In the genomic region with DNA sequence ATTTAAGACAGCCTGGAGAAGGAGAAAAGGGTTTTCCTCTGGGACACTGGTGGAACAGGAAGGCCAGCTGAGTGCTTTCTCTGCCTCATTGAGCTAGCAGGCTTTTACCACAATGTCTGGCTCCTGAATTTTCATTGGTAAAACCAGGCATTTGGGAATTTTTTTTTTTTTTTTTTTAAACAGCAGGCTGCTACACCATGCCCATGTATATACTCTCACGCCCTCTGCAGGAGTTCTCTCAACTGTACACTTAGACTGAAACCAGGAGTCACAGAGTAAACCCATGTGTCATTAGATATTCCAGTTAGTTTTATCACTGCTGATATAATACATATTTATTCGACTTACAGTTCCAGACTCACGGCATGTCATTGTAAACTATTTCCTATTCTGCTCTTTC, we compare ENCODE assay signal across 27 mouse cellular contexts. TPM values are rescaled to one million over a fixed set of nuclear protein-coding genes. Genes with fewer than 3 reads are reported as not detected.
DNase-seq lines count a peak whose midpoint lies in the region; ATAC-seq and TF ChIP-seq lines count a peak whose summit lies in the region.
"Had no signal": no experiment of that assay in that cellular context is flagged by ENCODE, and none has a peak within 500 bp of the region (broad histone marks: within the 10 kb centered on the region; RNA-seq: fewer than 3 reads in every experiment).

No protein-coding gene starts in this region.

- H3K36me3 ChIP-seq in kidney, postnatal 0 days (ENCODE audit: insufficient read depth, low read length): no peaks in the 10 kb centered on the region
- H3K36me3 ChIP-seq in kidney, embryonic 16.5 days (ENCODE audit: insufficient read depth, low read length): no peaks in the 10 kb centered on the region
- H3K36me3 ChIP-seq in intestine, postnatal 0 days (ENCODE audit: control insufficient read depth, insufficient read depth): no peaks in the 10 kb centered on the region
- H3K36me3 ChIP-seq: forebrain, embryonic 10.5 days; G1E; heart, embryonic 15.5 days; lung, embryonic 15.5 days; midbrain, embryonic 12.5 days; neural tube, embryonic 12.5 days had no signal

- no peak overlapping the region for H3K4me3 ChIP-seq in kidney, postnatal 0 days (replicated peaks; ENCODE audit: low read depth, low read length)
- H3K4me3 ChIP-seq in kidney, embryonic 16.5 days (ENCODE audit: low read length): no peak overlapping the region
- no peak overlapping the region for H3K4me3 ChIP-seq in intestine, postnatal 0 days (ENCODE audit: low read depth, low read length)
- H3K4me3 ChIP-seq: forebrain, embryonic 10.5 days; heart, embryonic 15.5 days; lung, embryonic 15.5 days; midbrain, embryonic 12.5 days; neural tube, embryonic 12.5 days had no signal

- H3K9me3 ChIP-seq in kidney, postnatal 0 days (replicated peaks; ENCODE audit: low read length): no peaks in the 10 kb centered on the region
- H3K9me3 ChIP-seq in kidney, embryonic 16.5 days (ENCODE audit: low read length): no peaks in the 10 kb centered on the region
- no peaks in the 10 kb centered on the region for H3K9me3 ChIP-seq in intestine, postnatal 0 days (ENCODE audit: control insufficient read depth)
- H3K9me3 ChIP-seq: forebrain, embryonic 10.5 days; G1E; heart, embryonic 15.5 days; lung, embryonic 15.5 days; midbrain, embryonic 12.5 days; neural tube, embryonic 12.5 days had no signal

- 79% methylated on average over 3 of the region's 3 CpGs for WGBS in kidney, postnatal 0 days
- 74% methylated on average over 3 of the region's 3 CpGs for WGBS in kidney, embryonic 16.5 days
- 71% methylated on average over 3 of the region's 3 CpGs for WGBS in intestine, postnatal 0 days

- DNase-seq in embryo, embryonic 10.5 days (ENCODE audit: low spot score): peak; percentile 9
- DNase-seq in embryo, embryonic 9.5 days (ENCODE audit: extremely low spot score): no peak
- peak; percentile 25 for DNase-seq in kidney, postnatal 0 days (ENCODE audit: low spot score)
- peak; percentile 4 for DNase-seq in lung, postnatal 36 days
- DNase-seq in lung, adult 18-20 months: no peak
- DNase-seq in left cerebral cortex, adult 18-20 months (ENCODE audit: low spot score in 2 of 2): no peak
- DNase-seq: adrenal gland, postnatal 14 days; B cell, adult 2 months; cerebellum, adult 11 months; cerebellum, postnatal 10 days; gastrocnemius, postnatal 14 days; heart, adult 18-20 months; heart, postnatal 4 days; kidney, adult 8-10 months; layer of hippocampus, postnatal 36 days; right cerebral cortex, postnatal 14 days; spleen, adult 18-20 months had no signal

- H3K4me1 ChIP-seq in kidney, postnatal 0 days (replicated peaks; ENCODE audit: insufficient read depth, low read length): no peaks in the 10 kb centered on the region
- H3K4me1 ChIP-seq in kidney, embryonic 16.5 days (ENCODE audit: insufficient read depth, low read length): no peaks in the 10 kb centered on the region; the same call in 1 of the 2 replicates
- H3K4me1 ChIP-seq in intestine, postnatal 0 days (replicated peaks; ENCODE audit: control insufficient read depth, insufficient read depth, low read length): no peaks in the 10 kb centered on the region
- H3K4me1 ChIP-seq: forebrain, embryonic 10.5 days; heart, embryonic 15.5 days; lung, embryonic 15.5 days; midbrain, embryonic 12.5 days; neural tube, embryonic 12.5 days had no signal

- no peak overlapping the region for H3K27ac ChIP-seq in kidney, postnatal 0 days
- no peak overlapping the region for H3K27ac ChIP-seq in kidney, embryonic 16.5 days (ENCODE audit: low read length)
- no peak overlapping the region for H3K27ac ChIP-seq in intestine, postnatal 0 days (ENCODE audit: low read depth, low read length)
- H3K27ac ChIP-seq: forebrain, embryonic 10.5 days; heart, embryonic 15.5 days; lung, embryonic 15.5 days; midbrain, embryonic 12.5 days; neural tube, embryonic 12.5 days had no signal

- ATAC-seq in kidney, postnatal 0 days (replicated peaks; ENCODE audit: low FRiP score, low read depth): 0 out of 2 replicates have a peak, but pooled peaks have one; percentile 43
- no peak for ATAC-seq in kidney, embryonic 16.5 days (ENCODE audit: low FRiP score, low TSS enrichment)
- no peak for ATAC-seq in intestine, postnatal 0 days
- ATAC-seq: hindbrain, embryonic 16.5 days had no signal

- peak; percentile 46 for TF ChIP-seq CTCF in kidney, postnatal 0 days (IDR thresholded peaks at IDR 0.05; ENCODE audit: low read depth)
- peak; percentile 56 for TF ChIP-seq CTCF in intestine, postnatal 0 days (IDR thresholded peaks at IDR 0.05; ENCODE audit: low read depth)

- no peaks in the 10 kb centered on the region for H3K27me3 ChIP-seq in kidney, postnatal 0 days (ENCODE audit: insufficient read depth, low read length)
- no peaks in the 10 kb centered on the region for H3K27me3 ChIP-seq in kidney, embryonic 16.5 days (ENCODE audit: insufficient read depth, low read length)
- H3K27me3 ChIP-seq in intestine, postnatal 0 days (replicated peaks; ENCODE audit: control insufficient read depth, insufficient read depth, low read length): no peaks in the 10 kb centered on the region
- H3K27me3 ChIP-seq: heart, embryonic 15.5 days; lung, embryonic 15.5 days; midbrain, embryonic 12.5 days; neural tube, embryonic 12.5 days had no signal

- H3K4me2 ChIP-seq in kidney, postnatal 0 days (ENCODE audit: low read length): no peak overlapping the region
- no peak overlapping the region for H3K4me2 ChIP-seq in kidney, embryonic 16.5 days (replicated peaks; ENCODE audit: low read depth, low read length)
- no peak overlapping the region for H3K4me2 ChIP-seq in intestine, postnatal 0 days (replicated peaks; ENCODE audit: low read depth)
- H3K4me2 ChIP-seq: heart, embryonic 15.5 days; liver, embryonic 11.5 days; lung, embryonic 15.5 days; midbrain, embryonic 12.5 days; neural tube, embryonic 12.5 days had no signal

- no peak overlapping the region for H3K9ac ChIP-seq in kidney, postnatal 0 days (ENCODE audit: low read depth, low read length)
- H3K9ac ChIP-seq in kidney, embryonic 16.5 days (replicated peaks; ENCODE audit: low read length): no peak overlapping the region
- no peak overlapping the region for H3K9ac ChIP-seq in intestine, postnatal 0 days (ENCODE audit: low read depth, low read length)
- H3K9ac ChIP-seq: heart, embryonic 15.5 days; lung, embryonic 15.5 days; midbrain, embryonic 12.5 days; neural tube, embryonic 12.5 days had no signal

RNA-seq across cellular contexts. Expression of a gene that starts 20.2 kb away (rescaled TPM):
- 49.4 and 50.2 TPM in 2 replicates for polyA plus RNA-seq in kidney, postnatal 0 days (2015; fragmentation: Nextera tagmentation; extraction: Ambion mirVana)
- polyA plus RNA-seq in kidney, embryonic 16.5 days (2015; fragmentation: Nextera tagmentation; extraction: Ambion mirVana): 47.7 and 49.0 TPM in 2 replicates
- polyA plus RNA-seq in intestine, postnatal 0 days (2015; fragmentation: Nextera tagmentation; extraction: Ambion mirVana): 51.8 and 53.0 TPM in 2 replicates
- 10 to 100 TPM; 17.9 to 18.1 TPM for total RNA-seq in left cerebral cortex, adult 18-20 months (2021)

Comparison
In these comparisons a context has a peak if more than half of its experiments do, and no peak if none do; other contexts are left out.
1. DNase-seq: peak in embryo, embryonic 10.5 days (single experiment), kidney, postnatal 0 days (single experiment) and lung, postnatal 36 days (single experiment); none in embryo, embryonic 9.5 days (single experiment), lung, adult 18-20 months (0 of 2) and left cerebral cortex, adult 18-20 months (0 of 2).